Mouse (Mus musculus) kidney, adult 2 months (tissue): ENCODE results near the gene Slc25a38.

Experiments
- CTCF ChIP-seq: fragments of 200-500 bp; conservative IDR thresholded peaks from 2 replicates; pipeline ENCODE4 v1.5.1; 2011; ENCODE audit warnings: low read depth, mild to moderate bottlenecking, control low read depth, low read length, moderate library complexity, mixed read lengths; ENCODE audit not compliant: insufficient read depth, insufficient read length
- POLR2A ChIP-seq: fragments of 200-500 bp; IDR thresholded peaks from one replicate; pipeline ENCODE4 v1.6.1; 2011; ENCODE audit warnings: low read depth, low read length, control low read depth

DNA sequence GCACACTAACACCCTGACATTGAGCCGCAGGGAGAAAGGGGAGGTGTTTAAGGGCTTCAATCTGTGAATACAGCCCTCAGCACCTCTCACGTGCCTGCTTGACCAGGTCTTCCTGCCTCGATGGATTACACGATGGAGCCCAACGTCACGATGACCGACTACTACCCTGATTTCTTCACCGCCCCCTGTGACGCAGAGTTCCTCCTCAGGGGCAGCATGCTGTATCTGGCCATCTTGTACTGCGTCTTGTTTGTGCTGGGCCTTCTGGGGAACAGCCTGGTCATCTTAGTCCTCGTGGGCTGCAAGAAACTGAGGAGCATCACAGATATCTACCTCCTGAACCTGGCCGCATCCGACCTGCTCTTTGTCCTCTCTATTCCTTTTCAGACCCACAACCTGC is 16.5 kb upstream of the Slc25a38 start:
- no peak for TF ChIP-seq CTCF
- TF ChIP-seq POLR2A = no peak
